Mouse (Mus musculus) small intestine, adult 2 months (tissue): ENCODE results near the gene Sema6b. TPM values are rescaled to one million over a fixed set of nuclear protein-coding genes. Genes with fewer than 3 reads are reported as not detected.

ENCODE experiments used
- H3K27ac ChIP-seq: fragments of 200-500 bp; 2 replicates; pipeline ENCODE4 v1.5.1; 2012; ENCODE audit warnings: low read depth, low read length, control low read depth, inconsistent platforms; ENCODE audit not compliant: insufficient read depth
- H3K27me3 ChIP-seq: fragments of 200-500 bp; 2 replicates; pipeline ENCODE4 v1.6.1; 2012; ENCODE audit warnings: mild to moderate bottlenecking, moderate library complexity, low read length, inconsistent platforms; ENCODE audit not compliant: control insufficient read depth, insufficient read depth
- H3K36me3 ChIP-seq: fragments of 200-500 bp; 2 replicates; pipeline ENCODE4 v1.6.1; 2012; ENCODE audit warnings: mild to moderate bottlenecking, low read length, control low read depth, inconsistent platforms; ENCODE audit not compliant: control insufficient read depth, insufficient read depth
- H3K4me1 ChIP-seq: fragments of 200-500 bp; 2 replicates; pipeline ENCODE4 v1.6.1; 2012; ENCODE audit warnings: low read length, inconsistent platforms, mixed read lengths; ENCODE audit not compliant: control insufficient read depth, insufficient read depth, insufficient read length
- H3K4me3 ChIP-seq: fragments of 200-500 bp; 2 replicates; pipeline ENCODE4 v1.5.1; 2012; ENCODE audit warnings: low read depth, mild to moderate bottlenecking, control low read depth, inconsistent platforms, low read length, moderate library complexity
- CTCF ChIP-seq: fragments of 200-500 bp; IDR thresholded peaks from 2 replicates; pipeline ENCODE4 v1.5.1; 2012; ENCODE audit warnings: low read depth, mild to moderate bottlenecking, control low read depth, inconsistent platforms, low read length, moderate library complexity, mixed read lengths; ENCODE audit not compliant: insufficient replicate concordance, insufficient read length; ENCODE audit errors: extremely low read depth
- POLR2A ChIP-seq: fragments of 200-500 bp; IDR thresholded peaks from 2 replicates; pipeline ENCODE4 v1.6.1; 2012; ENCODE audit warnings: low read depth, mild to moderate bottlenecking, control low read depth, inconsistent platforms, low read length, moderate library complexity
- WGBS: fragments of 180-500 bp; shearing (Covaris S2); methylation state at CpG from one replicate; pipeline ENCODE4 v1.1.7; 2018; 5-methylcytosine and 5-hydroxymethylcytosine counted together
- polyA plus RNA-seq: library from polyadenylated mRNA; depleted of rRNA; stranded (reverse); fragments of >200 nt; gene quantifications from 2 replicates; pipeline ENCODE4 v1.2.3, GENCODE M21; 2012

Gene Sema6b
- polyA plus RNA-seq, 1 experiment: 12.2 TPM

DNA sequence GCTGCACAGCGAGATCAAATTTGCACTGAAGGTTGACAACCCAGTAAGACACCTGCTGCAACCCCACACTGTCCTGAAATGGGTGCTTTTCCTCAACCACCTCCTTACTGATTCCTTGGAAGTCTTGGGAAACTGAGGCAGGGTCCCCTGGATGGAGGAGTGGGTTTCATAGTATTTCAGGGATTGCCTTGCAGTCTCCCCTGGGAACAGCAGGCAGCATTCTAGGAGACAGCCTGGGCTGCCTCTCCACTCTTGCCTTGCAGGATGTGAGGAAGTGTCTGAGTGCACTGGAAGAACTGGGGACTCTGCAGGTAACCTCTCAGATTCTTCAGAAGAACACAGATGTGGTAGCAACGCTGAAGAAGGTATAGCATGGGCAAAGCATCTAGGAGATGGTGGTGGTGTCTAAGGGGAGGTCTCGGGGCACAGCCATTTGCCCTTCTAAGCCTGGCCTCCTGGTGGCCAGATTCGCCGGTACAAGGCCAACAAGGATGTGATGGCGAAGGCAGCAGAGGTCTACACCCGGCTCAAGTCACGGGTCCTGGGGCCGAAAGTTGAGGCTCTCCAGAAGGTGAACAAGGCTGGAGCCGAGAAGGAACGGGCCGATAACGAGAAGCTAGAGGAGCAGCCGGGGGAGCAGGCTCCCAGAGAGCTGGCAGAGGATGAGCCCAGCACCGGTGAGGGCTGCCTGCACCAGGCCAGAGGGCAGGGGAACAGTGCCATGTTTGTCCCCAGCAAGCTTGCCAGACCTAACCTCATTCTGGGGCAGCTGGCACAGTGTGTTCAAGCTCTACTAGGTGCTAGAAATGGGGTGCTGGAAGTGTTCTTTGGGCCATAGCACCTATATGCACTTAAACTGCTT lies 41.2 kb downstream of the Sema6b start:
- Histone ChIP-seq H3K4me1 (no peaks in the 10 kb centered on the region), H3K36me3 (peaks cover 46% of the 10 kb centered on the region), H3K4me3 (no peak overlapping the region), H3K27ac (no peak overlapping the region), H3K27me3 (no peaks in the 10 kb centered on the region)
- TF ChIP-seq CTCF (no peak), POLR2A (no peak)
- 90% methylated on average over 15 of the region's 15 CpGs for WGBS

DNA sequence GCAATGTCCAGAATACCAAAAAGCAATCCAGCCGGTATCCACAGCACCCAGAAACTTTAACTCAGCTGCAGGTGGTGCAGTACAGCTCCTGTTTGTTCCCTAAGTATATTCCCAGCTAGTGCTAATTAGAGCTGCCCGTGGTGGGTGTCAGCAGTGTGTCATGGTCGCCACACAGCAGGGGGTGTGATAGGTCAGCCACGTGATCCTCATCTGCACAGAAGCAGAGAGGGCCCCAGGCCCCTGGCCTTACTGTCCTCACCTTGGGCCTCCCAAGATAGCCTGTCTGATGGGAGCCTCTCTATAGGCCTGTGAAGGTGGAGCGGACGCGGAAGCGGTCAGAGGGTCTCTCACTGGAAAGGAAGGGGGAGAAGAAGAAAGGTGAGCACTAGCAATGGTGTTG lies 42.0 kb downstream of the Sema6b start:
- Histone ChIP-seq H3K4me3 (no peak overlapping the region), H3K4me1 (no peaks in the 10 kb centered on the region), H3K27me3 (no peaks in the 10 kb centered on the region), H3K27ac (no peak overlapping the region), H3K36me3 (peaks cover 46% of the 10 kb centered on the region)
- TF ChIP-seq POLR2A (no peak), CTCF (no peak)
- 90% methylated on average over 8 of the region's 8 CpGs for WGBS

DNA sequence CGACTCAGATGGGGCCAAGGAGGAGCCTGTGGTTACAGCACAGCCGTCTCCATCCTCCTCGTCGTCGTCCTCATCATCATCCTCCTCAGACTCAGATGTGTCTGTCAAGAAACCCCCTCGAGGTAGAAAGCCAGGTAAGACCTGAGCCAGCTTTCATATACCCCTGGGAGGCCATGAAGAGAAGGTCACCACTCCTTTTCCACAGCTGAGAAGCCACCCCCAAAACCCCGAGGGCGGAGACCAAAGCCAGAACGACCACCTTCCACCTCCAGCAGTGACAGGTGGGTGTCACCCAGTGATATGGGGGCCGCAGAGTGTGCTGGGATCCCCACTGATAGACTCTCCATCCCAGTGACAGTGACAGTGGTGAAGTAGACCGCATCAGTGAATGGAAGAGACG lies 43.3 kb downstream of the Sema6b start:
- Histone ChIP-seq H3K4me1 (no peaks in the 10 kb centered on the region), H3K4me3 (no peak overlapping the region), H3K27me3 (no peaks in the 10 kb centered on the region), H3K36me3 (peaks cover 38% of the 10 kb centered on the region), H3K27ac (no peak overlapping the region)
- TF ChIP-seq POLR2A (no peak), CTCF (no peak)
- 89% methylated on average over 12 of the region's 12 CpGs for WGBS

DNA sequence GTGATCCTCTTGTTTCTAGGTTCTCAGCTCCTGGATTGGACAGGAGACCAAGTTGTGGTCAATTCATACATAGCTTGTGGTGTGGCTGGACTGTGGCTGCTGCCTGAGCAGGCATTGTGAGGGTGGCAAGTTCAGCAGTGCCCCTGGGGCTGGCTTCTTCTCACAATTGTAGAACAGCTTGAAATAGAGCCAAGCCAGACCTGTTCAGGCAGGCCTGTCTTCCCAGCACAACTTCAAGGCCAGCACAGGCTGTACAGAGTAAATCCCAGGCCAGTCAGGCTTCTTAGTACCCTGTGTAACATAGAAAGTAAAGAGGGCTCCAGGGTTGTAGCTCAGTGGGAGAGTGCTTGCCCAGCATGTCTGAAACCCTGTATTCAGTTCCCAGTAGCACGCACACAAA lies 47.3 kb downstream of the Sema6b start:
- Histone ChIP-seq H3K4me1 (no peaks in the 10 kb centered on the region), H3K27me3 (no peaks in the 10 kb centered on the region), H3K4me3 (no peak overlapping the region), H3K36me3 (peaks cover 15% of the 10 kb centered on the region), H3K27ac (no peak overlapping the region)
- 96% methylated on average over 1 of the region's 1 CpGs for WGBS
- TF ChIP-seq POLR2A (no peak), CTCF (no peak)

DNA sequence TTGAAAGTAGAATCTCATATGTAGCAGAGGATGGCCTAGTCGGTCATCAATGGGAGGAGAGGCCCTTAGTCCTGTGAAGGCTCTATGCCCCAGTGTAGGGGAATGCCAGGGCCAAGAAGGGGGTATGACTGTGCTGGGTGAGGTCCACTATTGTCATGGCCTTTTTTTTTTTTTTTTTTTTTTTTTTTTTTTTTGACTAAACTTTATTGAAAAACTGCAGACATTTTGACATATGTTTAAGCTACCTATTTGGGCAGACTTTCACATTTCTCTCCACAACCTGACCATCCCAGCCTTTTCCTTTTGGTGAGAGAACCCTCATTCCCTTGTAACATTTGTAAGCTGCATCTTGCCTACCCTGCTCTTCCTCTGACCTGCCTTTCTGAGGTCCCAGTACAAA lies 47.8 kb downstream of the Sema6b start:
- H3K27me3 ChIP-seq: no peaks in the 10 kb centered on the region
- peaks cover 14% of the 10 kb centered on the region for H3K36me3 ChIP-seq
- no peak overlapping the region for H3K4me3 ChIP-seq
- H3K27ac ChIP-seq: no peak overlapping the region
- H3K4me1 ChIP-seq: no peaks in the 10 kb centered on the region
- 85% methylated on average over 1 of the region's 1 CpGs for WGBS
- no peak for TF ChIP-seq POLR2A
- TF ChIP-seq CTCF: no peak

DNA sequence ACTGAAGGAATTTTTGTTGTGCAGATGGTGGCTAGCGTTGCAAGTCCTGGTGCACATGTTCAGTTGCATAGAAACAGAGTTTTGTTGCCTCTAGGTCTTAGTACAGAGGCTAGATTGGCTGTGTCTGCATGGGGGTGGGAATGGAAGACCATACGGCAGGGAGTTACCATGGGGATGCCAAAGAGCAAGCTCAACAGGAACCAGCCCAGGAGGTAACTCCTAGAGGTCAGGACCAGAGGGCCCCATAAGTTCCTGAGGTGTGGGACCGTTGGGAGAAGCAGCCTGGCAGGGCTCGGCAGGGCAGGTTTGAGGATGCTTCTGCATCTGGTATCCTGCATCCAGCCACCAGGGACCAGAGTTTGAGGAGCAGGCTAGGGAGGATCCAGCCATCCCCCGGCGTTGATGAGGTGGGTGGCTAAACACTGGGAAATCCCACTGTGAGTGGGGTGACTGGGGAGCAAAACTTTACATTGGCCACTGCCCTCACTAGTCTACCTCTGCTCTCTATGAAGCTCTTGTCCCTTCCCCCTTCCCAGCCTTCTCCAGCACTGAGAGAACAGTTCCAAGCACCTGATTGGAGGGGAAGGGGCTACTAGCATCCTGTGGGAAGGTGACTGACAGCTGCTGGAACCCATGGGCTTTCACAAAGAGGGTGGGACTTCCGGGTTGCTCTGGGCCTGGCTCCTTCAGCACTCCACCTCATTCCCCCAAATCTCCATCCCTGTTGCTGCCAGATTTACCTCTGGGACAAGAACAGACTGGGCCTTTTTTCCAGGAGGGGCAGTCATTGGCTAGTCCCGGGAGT lies 59.2 kb downstream of the Sema6b start:
- WGBS: 43% methylated on average over 8 of the region's 8 CpGs
- TF ChIP-seq POLR2A: no peak
- no peak for TF ChIP-seq CTCF
- H3K36me3 ChIP-seq: peaks cover 4% of the 10 kb centered on the region
- no peak overlapping the region for H3K27ac ChIP-seq
- no peaks in the 10 kb centered on the region for H3K27me3 ChIP-seq
- peaks cover 6% of the 10 kb centered on the region for H3K4me1 ChIP-seq
- 0 out of 2 replicates have a peak overlapping the region, but pooled peaks have one; percentile 82 for H3K4me3 ChIP-seq

DNA sequence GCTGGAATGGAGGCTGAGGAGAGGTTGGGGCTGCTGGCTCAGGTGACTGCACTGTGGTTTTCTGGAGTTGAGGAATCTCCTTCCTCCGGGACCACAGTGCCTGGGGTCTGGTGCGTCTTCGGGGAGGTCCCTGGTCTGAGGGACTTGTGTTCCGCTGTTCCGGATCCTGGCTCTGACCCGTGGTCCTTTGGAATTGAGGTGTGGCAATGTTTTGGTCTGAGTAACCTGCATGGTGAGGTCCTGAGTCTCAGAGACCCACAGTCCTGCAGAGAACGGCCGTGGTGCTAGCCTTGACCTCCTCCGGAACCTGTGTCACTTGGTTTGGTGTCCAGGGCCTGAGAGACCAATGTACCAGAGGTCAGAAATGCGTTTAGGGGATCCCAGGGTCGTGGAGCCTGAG lies 60.2 kb downstream of the Sema6b start:
- Histone ChIP-seq H3K4me3 (peak overlapping the region; percentile 82), H3K36me3 (peaks cover 4% of the 10 kb centered on the region), H3K27ac (no peak overlapping the region), H3K27me3 (no peaks in the 10 kb centered on the region), H3K4me1 (peaks cover 9% of the 10 kb centered on the region)
- no peak for TF ChIP-seq CTCF
- TF ChIP-seq POLR2A: no peak
- WGBS: under 1% methylated on average over 11 of the region's 11 CpGs
